Mouse (Mus musculus) heart, embryonic 14.5 days (tissue): ENCODE measurements around the gene Zfp768. TPM values are rescaled to one million over a fixed set of nuclear protein-coding genes. Genes with fewer than 3 reads are reported as not detected.
"Not testable (repeated sequence)": the region's sequence is repeated elsewhere in the genome, so short reads cannot be mapped to it uniquely, and the experiment has no call there.

Source experiments
- ATAC-seq: fragments of 200-750 bp; cut with Nextera tagmentation; 2 replicates; pipeline ENCODE4 v1.8.0; 2017; ENCODE audit warnings: low read depth, moderate TSS enrichment; ENCODE audit not compliant: insufficient number of reproducible peaks, insufficient read depth, low FRiP score
- H3K27ac ChIP-seq, 2 experiments: fragments of 200-500 bp in 1 of 2; fragments of 300-500 bp in 1 of 2; sonication (generic) in 1 of 2; replicated peaks in 1 of 2; 2 replicates each; pipeline ENCODE4 v1.5.1; 2012 to 2014; ENCODE audit warnings: low read depth in 2 of 2, low read length in 2 of 2, control low read depth in 1 of 2, mild to moderate bottlenecking in 1 of 2, mixed read lengths in 1 of 2; ENCODE audit not compliant: control insufficient read depth in 1 of 2, insufficient read depth in 1 of 2
- H3K27me3 ChIP-seq: fragments of 300-500 bp; sonication (generic); 2 replicates; pipeline ENCODE4 v1.6.1; 2014; ENCODE audit warnings: mild to moderate bottlenecking, low read length, control low read depth; ENCODE audit not compliant: control insufficient read depth, insufficient read depth
- H3K36me3 ChIP-seq: fragments of 300-500 bp; sonication (generic); 2 replicates; pipeline ENCODE4 v1.6.1; 2014; ENCODE audit warnings: mild to moderate bottlenecking, control low read depth, low read length, mixed read lengths; ENCODE audit not compliant: control insufficient read depth, insufficient read depth
- H3K4me1 ChIP-seq, 2 experiments: fragments of 200-500 bp in 1 of 2; fragments of 300-500 bp in 1 of 2; sonication (generic) in 1 of 2; 2 replicates each; pipeline ENCODE4 v1.6.1; 2012 to 2014; ENCODE audit warnings: low read length in 2 of 2, control low read depth in 1 of 2, mixed read lengths in 1 of 2; ENCODE audit not compliant: control insufficient read depth in 2 of 2, insufficient read depth in 2 of 2
- H3K4me2 ChIP-seq: fragments of 300-500 bp; sonication (generic); 2 replicates; pipeline ENCODE4 v1.6.1; 2014; ENCODE audit warnings: mild to moderate bottlenecking, low read length
- H3K4me3 ChIP-seq, 2 experiments: fragments of 200-500 bp in 1 of 2; fragments of 300-500 bp in 1 of 2; sonication (generic) in 1 of 2; 2 replicates each; pipeline ENCODE4 v1.5.1; 2012 to 2014; ENCODE audit warnings: low read length in 2 of 2, mild to moderate bottlenecking in 2 of 2, control low read depth in 1 of 2, low read depth in 1 of 2, moderate library complexity in 1 of 2; ENCODE audit not compliant: control insufficient read depth in 1 of 2, insufficient read depth in 1 of 2
- H3K9ac ChIP-seq: fragments of 300-500 bp; sonication (generic); 2 replicates; pipeline ENCODE4 v1.6.1; 2014; ENCODE audit warnings: mild to moderate bottlenecking, low read length
- H3K9me3 ChIP-seq: fragments of 300-500 bp; sonication (generic); 2 replicates; pipeline ENCODE4 v1.6.1; 2016; ENCODE audit warnings: low read length, control low read depth; ENCODE audit not compliant: control insufficient read depth
- WGBS: fragments of 180-500 bp; shearing (Covaris S2); extraction: QIAGEN DNeasy Blood & Tissue Kit; methylation state at CpG from one replicate; pipeline ENCODE4 v1.1.7; 2014; 5-methylcytosine and 5-hydroxymethylcytosine counted together
- polyA plus RNA-seq: library from polyadenylated mRNA; unstranded; fragments of >200 nt; fragmentation: Nextera tagmentation; extraction: Ambion mirVana; gene quantifications from 2 replicates; pipeline ENCODE4 v1.2.1, GENCODE M21; 2014

Zfp768 gene
- polyA plus RNA-seq, 1 experiment from 2014 or later, result 5.6 TPM

DNA sequence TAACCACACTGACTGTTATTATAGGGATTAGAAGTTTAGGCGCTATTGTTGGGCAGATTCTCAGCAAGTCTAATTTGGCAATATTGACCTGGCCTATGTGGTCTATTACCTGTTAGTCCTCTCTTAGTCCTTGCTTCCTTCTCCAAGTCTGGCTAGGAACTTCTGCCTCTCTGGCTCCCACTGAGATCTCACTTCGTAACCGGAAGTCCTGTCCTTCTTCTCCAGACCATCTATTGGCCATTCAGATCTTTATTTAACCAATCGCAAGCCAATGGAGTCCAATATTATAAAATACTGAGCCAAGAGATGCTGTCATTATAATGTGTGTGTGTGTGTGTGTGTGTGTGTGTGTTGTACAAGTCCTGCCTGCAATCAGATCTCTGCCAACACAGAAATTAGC lies 18.8 kb upstream of the Zfp768 start:
- ATAC-seq, result no peak
- no peak overlapping the region; a peak in 1 of 4 replicates for H3K4me3 ChIP-seq
- H3K9me3 ChIP-seq, result no peaks in the 10 kb centered on the region
- H3K4me1 ChIP-seq, result no peaks in the 10 kb centered on the region; a peak in 1 of 4 replicates
- H3K9ac ChIP-seq, result no peak overlapping the region; the same call in 1 of the 2 replicates
- no peaks in the 10 kb centered on the region for H3K36me3 ChIP-seq
- H3K27ac ChIP-seq, result no peak overlapping the region
- WGBS, result 72% methylated on average over 4 of the region's 4 CpGs
- peak overlapping the region; percentile 78 for H3K4me2 ChIP-seq
- H3K27me3 ChIP-seq, result peaks cover 7% of the 10 kb centered on the region; the same call in 1 of the 2 replicates

DNA sequence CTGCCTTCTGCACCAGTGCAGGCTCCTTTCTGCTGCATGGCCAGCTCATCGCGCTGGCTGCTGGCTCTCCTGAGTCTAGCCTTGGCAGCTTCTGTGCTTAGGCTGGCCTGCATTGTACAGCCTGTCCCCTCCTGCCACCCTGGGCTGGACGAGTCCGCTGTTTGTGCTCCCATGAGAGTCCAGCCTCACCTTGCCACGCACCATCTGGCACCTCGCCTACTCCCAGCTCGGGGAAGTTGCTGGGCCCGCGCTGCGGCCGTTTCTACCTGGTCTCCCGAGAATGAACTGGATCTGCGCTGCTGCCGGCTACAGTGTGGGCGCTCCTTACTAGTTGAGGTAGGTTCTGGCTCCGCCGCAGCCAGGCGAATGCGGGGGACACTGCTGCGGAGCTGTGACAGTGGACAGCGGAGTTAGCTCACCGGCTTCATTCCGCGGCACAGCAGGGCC lies 18.1 kb upstream of the Zfp768 start:
- Histone ChIP-seq H3K36me3 (no peaks in the 10 kb centered on the region), H3K4me2 (peak overlapping the region; percentile 78), H3K4me1 (no peaks in the 10 kb centered on the region; a peak in 1 of 4 replicates), H3K27me3 (peaks cover 10% of the 10 kb centered on the region; the same call in 1 of the 2 replicates), H3K9ac (peak overlapping the region; percentile 68), H3K9me3 (no peaks in the 10 kb centered on the region), H3K4me3 (peak overlapping the region; percentile 36 to 37), H3K27ac (no peak overlapping the region)
- no peak for ATAC-seq
- 3% methylated on average over 24 of the region's 24 CpGs for WGBS

GRCm38 (mm10) chr7:127362418-127362817 lies 17.0 kb upstream of the Zfp768 start:
- H3K27ac ChIP-seq, H3K4me1 ChIP-seq, H3K36me3 ChIP-seq, ATAC-seq, H3K9me3 ChIP-seq: not testable (repeated sequence)
- H3K27me3 ChIP-seq, result peaks cover 21% of the 10 kb centered on the region
- peak overlapping the region; percentile 58 for H3K4me2 ChIP-seq
- peak overlapping the region; percentile 41; the same call in 1 of the 2 replicates for H3K9ac ChIP-seq
- 21% methylated on average over 13 of the region's 13 CpGs for WGBS
- H3K4me3 ChIP-seq, result peak overlapping the region; percentile 24 to 32

GRCm38 (mm10) chr7:127361449-127361848 lies 16.1 kb upstream of the Zfp768 start:
- Histone ChIP-seq H3K4me2 (no peak overlapping the region), H3K4me1 (no peaks in the 10 kb centered on the region; a peak in 1 of 4 replicates), H3K9ac (no peak overlapping the region), H3K27me3 (peaks cover 24% of the 10 kb centered on the region), H3K27ac (no peak overlapping the region), H3K9me3 (no peaks in the 10 kb centered on the region), H3K36me3 (no peaks in the 10 kb centered on the region), H3K4me3 (no peak overlapping the region)
- ATAC-seq, result no peak; the same call in 1 of the 2 replicates
- 41% methylated on average over 13 of the region's 13 CpGs for WGBS

GRCm38 (mm10) chr7:127360265-127360664 lies 14.9 kb upstream of the Zfp768 start:
- WGBS, result 63% methylated on average over 4 of the region's 4 CpGs

DNA sequence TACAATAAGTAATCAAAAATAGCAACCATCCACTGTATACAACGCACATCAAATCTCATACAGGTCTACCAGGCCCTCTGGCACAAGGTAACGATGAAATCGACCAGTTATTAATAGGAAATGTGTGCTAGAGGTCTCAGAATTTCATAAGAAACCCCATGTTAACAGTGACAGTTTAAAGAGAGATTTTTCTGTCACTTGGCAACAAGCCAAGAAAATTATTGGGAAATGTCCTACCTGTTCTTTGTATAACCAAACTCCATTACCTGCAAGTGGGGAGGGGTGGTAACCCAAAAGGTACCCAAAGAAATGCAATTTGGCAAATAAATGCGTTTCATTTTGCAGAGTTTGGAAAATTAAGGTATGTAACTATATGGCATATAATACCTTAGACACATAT lies 13.1 kb upstream of the Zfp768 start:
- Histone ChIP-seq H3K36me3 (no peaks in the 10 kb centered on the region), H3K4me2 (no peak overlapping the region), H3K4me1 (no peaks in the 10 kb centered on the region), H3K9me3 (no peaks in the 10 kb centered on the region), H3K27me3 (peaks cover 32% of the 10 kb centered on the region), H3K27ac (no peak overlapping the region), H3K9ac (no peak overlapping the region), H3K4me3 (no peak overlapping the region)
- no peak for ATAC-seq
- WGBS, result 54% methylated on average over 4 of the region's 4 CpGs

More at GRCm38 (mm10) chr7:127360265-127360664, 14.9 kb upstream of the Zfp768 start:
- no peak for ATAC-seq
- no peak overlapping the region for H3K27ac ChIP-seq
- peaks cover 32% of the 10 kb centered on the region for H3K27me3 ChIP-seq
- H3K36me3 ChIP-seq, result no peaks in the 10 kb centered on the region
- H3K4me3 ChIP-seq, result no peak overlapping the region
- no peaks in the 10 kb centered on the region for H3K4me1 ChIP-seq
- no peaks in the 10 kb centered on the region for H3K9me3 ChIP-seq
- H3K9ac ChIP-seq, result no peak overlapping the region
- no peak overlapping the region for H3K4me2 ChIP-seq

GRCm38 (mm10) chr7:127357871-127358270 lies 12.5 kb upstream of the Zfp768 start:
- Histone ChIP-seq H3K36me3 (no peaks in the 10 kb centered on the region), H3K4me2 (no peak overlapping the region), H3K4me1 (no peaks in the 10 kb centered on the region), H3K9ac (no peak overlapping the region), H3K4me3 (no peak overlapping the region), H3K27me3 (peaks cover 32% of the 10 kb centered on the region), H3K27ac (no peak overlapping the region), H3K9me3 (no peaks in the 10 kb centered on the region)
- no peak for ATAC-seq
- 65% methylated on average over 2 of the region's 2 CpGs for WGBS

- Histone ChIP-seq H3K4me2 (no peak overlapping the region), H3K36me3 (no peaks in the 10 kb centered on the region), H3K4me1 (no peaks in the 10 kb centered on the region), H3K4me3 (no peak overlapping the region), H3K27ac (no peak overlapping the region), H3K9me3 (no peaks in the 10 kb centered on the region), H3K27me3 (peaks cover 32% of the 10 kb centered on the region), H3K9ac (no peak overlapping the region)
- ATAC-seq, result no peak
- 44% methylated on average over 3 of the region's 3 CpGs for WGBS
Observed at GRCm38 (mm10) chr7:127355796-127356195, 10.4 kb upstream of the Zfp768 start.
